Mouse (Mus musculus): ENCODE data around the gene Zfp646.
"Not testable (repeated sequence)": the region's sequence is repeated elsewhere in the genome, so short reads cannot be mapped to it uniquely, and the experiment has no call there.

The Zfp646 gene

DNA sequence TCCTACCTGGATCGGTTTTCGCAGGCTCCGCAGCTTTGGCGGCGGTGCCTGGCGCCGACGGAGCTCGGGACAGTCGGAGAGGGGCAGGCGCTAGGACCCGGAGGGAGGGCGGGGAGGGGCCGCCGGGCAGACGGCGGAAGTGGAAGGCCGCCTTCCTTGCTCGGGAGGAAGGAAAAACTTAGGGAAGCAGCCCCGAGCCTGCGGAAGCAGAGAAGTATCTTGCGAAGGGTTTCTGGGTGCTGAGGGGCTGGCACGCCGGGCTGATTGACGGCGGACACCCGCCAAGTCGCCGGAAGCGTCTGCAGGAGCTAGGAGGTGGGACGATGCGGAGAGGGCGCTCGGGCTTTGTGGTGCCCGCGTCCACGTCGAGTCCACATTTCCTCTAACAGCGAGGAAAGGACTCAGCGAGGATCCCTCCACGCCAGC, at the start of gene Zfp646:
TSS of gene Zfp646 (plus strand) at position 181 of the 426 bp plus-strand sequence.
- DNase-seq (ENCODE audit: extremely low read depth, insufficient read length, low spot score) = peak; percentile 92

DNA sequence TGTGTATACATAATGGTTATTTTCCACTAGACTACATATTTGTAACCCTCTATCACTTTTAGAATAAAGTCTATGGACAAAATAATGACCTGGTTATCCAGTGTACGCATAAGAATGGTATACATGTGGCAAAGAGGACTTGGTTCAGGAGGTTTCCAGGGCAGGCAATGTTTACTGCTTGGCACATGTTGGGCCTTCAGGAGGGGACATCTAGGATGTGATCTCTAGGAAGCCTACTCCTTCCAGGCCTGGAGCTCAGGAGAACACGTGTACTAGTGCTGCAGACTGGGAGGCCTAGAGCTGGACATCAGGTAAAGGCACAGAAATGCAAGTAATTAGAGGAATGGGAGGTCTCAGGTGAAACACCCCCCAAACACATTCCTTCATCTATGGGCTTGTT, 40.5 kb upstream of the Zfp646 start:
- DNase-seq (ENCODE audit: extremely low read depth, insufficient read length, low spot score) = no peak

DNA sequence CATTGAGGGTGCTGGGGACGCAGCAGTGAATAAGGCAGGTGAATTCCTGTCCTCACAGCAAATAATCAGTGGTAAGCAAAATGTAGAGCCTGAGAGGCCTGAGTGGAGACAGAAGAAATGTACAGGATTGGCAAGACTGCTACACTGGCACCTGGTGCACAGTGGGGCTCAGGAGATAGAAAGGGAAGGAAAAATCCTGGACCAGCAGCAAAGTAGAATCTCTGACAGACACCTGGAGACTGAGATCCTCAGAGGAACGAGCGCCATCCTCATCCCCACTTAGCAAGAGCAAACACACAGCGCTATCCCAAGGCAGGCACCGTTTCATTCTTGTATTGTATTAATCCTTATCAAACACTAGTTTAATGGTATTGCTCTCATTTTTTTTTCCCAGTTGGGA, 38.5 kb upstream of the Zfp646 start:
- no peak for DNase-seq (ENCODE audit: extremely low read depth, insufficient read length, low spot score)

DNA sequence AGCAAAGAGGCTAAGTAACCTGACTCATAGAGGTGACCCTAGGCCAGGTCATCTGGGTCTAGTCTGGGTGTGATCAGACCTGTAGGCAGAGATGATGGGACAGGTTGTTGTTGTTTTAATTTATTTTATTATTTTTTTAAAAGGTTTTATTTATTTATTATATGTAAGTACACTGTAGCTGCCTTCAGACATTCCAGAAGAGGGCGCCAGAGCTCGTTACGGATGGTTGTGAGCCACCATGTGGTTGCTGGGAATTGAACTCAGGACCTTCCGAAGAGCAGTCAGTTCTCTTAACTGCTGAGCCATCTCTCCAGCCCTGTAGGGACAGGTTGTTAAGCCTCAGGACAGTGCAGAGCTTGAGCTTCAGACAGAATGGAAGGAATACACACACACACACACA, 38.1 kb upstream of the Zfp646 start:
- not testable (repeated sequence) for DNase-seq (ENCODE audit: extremely low read depth, insufficient read length, low spot score)

DNA sequence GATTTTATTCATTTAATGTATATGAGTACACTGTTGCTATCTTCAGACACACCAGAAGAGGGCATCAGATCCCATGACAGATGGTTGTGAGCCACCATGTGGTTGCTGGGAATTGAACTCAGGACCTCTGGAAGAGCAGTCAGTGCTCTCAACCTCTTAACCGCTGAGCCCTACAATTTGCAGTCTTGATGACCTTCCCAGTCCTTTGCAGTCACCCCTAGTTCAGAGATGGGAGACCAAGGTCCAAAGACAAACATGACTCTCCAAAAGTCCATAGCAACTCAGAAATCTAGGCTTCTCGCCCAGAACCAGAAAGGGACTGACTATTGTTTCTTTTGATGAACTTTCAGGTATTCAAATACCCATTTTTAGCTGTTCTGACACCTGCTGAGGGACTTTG, 36.0 kb upstream of the Zfp646 start:
- DNase-seq (ENCODE audit: extremely low read depth, insufficient read length, low spot score) = not testable (repeated sequence)

DNA sequence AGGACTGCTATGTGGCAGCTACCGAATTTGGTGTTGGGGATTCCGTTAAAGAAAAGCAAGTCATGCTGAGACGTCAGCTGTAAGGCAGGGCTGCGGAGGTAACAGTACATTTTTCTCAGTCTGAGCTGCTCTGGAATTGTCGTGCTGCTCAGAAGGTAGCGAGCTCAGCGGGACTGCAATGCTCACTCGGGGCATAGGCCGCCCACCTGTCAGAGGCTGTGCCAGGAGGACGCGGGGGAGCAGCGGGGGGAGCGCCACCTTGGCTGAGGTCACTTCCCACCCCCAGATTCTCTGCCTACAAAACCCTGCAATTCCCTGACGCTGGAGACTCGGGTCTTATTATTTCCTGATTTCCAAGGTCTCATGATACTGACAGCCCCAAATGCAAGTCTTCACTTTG, 35.1 kb upstream of the Zfp646 start:
- DNase-seq (ENCODE audit: extremely low read depth, insufficient read length, low spot score) = no peak

DNA sequence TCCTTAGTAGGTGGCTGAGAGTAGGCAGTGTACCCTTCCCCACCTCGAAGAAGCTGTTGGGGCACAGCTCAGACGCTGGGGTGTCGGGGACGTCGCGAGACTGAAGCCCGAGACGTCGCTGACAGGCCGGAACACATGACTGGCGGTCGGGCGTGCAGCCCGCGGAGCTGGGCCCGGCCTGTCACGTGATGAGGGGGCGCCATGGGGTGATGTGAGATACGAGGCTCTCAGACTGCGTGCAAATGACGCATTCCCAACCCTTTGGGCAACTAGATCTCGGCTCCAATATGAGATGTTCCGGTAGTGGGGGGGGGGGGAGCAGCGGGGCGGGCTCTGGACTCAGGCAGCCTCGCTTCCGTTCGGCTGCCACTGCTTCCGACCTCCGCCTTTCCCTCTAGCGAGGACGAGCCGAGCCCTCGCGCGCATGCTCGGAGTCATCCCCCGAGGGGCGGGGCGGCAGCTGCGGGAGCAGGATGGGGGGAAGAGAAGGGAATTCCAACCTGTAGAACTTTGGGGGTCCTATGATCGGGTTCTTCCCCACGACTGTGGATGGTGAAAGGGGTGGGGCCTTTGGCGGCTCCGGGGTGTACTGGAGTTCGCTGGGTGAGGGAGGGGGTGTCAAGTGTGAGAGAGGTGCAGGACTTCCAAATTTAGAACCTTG, 34.6 kb upstream of the Zfp646 start:
- DNase-seq (ENCODE audit: extremely low read depth, insufficient read length, low spot score) = peak; percentile 94

DNA sequence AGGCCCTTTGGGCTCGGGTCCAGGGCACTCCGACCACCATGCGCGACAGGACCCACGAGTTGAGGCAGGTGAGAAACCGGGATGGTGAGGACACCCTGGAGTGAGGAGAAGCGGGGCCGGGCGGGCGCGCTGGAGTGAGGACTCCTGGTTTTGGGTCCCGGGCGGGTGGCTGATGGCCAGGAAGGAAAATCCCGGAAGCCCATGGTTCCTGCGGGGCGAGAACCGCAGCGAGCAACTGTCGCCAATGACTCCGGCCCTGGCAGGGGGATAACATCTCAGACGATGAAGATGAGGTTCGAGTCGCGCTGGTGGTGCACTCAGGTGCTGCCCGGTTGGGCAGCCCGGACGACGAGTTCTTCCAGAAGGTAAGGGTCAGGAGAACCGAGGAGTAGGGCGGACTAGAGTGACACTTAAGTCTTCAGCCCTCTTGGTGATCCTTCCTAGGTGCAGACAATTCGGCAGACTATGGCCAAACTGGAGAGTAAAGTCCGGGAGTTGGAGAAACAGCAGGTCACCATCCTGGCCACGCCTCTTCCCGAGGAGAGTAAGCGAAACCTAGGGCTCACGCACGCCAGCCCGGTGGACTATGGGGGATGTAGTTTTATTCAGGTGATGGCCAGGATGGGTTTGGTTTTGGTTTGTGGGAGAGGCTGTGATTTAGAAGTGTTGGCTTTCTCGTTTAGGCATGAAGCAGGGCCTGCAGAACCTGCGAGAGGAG, 33.9 kb upstream of the Zfp646 start:
- DNase-seq (ENCODE audit: extremely low read depth, insufficient read length, low spot score) = peak; percentile 66

DNA sequence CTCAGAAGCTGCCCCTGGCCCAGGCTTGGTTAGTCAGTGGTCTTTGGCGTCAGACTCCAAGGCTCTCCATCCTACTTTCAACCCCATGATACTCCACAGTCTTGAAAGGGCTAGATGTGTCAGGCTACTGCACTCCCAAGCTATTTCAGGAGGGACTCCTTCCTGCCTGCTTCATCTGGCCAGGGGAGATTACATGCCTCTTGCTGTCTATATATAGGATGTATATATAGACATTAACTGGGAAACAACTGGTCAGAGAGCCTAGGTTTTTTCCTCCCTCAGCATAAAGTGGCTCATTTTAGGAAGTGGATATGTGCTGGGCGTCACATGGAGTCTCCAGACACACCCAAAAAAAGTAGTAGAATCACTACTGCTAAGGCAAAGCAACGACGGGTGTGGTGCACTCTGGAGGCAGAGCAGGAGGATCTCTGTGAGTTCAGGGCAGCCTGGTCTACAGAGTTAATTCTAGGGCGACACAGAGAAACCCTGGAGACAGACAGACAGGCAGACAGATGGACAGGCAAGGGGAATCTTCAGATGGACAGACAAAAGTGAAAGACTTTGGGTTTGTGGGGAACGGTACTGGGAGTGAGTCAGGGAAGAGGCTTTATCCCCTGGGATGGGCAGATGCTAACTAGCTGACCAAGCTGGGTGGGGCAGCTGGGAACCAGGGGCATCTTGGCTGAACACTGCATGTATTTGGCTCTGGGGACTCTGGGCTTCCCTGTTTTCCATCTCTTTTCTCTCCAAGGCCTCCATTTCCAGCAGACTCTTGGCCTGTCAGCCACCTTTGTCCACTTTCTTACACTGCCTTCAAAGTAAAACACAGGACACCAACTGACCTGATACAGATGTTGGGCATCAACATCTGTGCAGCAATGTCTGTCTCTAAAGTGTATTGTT, 25.8 kb upstream of the Zfp646 start:
- DNase-seq (ENCODE audit: extremely low read depth, insufficient read length, low spot score) = peak; percentile 45

DNA sequence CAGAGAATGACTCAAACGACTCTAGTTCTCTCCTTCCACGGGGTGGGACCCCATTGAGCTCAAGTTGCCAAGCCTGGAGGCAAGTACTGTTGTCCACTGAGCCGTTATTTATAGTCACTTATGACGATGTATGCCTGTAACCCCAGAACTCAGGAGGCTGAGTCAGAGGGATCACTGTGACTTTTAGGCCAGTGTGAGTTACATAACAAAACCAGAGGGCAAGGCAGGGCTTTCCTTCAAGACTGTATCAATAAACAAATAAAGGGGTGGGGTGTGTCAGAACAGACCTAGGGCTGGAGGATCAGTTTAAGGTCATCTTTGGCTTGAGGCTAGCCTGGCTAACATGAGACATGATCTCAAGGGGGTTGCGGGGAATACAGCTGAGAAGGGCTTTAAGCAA, 25.1 kb upstream of the Zfp646 start:
- DNase-seq (ENCODE audit: extremely low read depth, insufficient read length, low spot score) = peak; percentile 49

DNA sequence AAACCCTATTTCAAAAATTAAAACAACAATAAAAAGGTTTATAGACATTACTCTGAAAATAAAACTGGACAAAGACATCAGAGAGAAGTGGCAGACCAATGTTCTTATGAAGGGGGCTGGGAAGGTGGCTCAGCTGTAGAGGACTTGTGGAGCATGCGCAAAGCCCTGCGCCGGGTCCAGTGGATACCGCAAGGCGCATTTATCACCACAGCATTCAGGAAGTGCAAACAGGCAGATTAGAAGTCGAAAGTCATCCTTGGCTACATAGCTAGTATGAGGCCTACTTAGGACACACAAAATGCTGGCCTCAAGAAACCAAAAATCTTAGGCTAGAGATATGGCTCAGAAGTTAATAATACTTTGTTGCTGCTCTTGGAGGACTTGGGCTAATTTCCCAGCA, 17.8 kb upstream of the Zfp646 start:
- DNase-seq (ENCODE audit: extremely low read depth, insufficient read length, low spot score) = no peak

DNA sequence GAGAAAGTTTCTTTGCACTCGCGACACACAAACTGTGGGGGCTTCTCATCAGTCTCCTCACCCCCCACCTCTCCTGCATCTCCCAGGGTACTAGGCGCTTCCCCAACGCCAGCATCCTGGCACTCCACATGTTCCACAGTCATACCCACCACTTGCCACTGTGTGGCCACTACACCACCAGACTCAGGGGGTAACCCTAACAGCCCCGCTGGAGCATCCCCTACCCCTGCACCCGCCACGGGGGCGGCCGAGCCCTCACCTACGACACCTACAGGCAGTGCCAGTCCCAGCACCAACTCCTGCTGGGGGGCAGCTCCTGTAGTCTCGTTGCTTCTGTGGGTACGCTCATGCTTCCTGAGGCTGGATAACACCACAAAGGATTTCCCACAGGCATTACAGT, 9.6 kb upstream of the Zfp646 start:
- DNase-seq (ENCODE audit: extremely low read depth, insufficient read length, low spot score) = no peak

DNA sequence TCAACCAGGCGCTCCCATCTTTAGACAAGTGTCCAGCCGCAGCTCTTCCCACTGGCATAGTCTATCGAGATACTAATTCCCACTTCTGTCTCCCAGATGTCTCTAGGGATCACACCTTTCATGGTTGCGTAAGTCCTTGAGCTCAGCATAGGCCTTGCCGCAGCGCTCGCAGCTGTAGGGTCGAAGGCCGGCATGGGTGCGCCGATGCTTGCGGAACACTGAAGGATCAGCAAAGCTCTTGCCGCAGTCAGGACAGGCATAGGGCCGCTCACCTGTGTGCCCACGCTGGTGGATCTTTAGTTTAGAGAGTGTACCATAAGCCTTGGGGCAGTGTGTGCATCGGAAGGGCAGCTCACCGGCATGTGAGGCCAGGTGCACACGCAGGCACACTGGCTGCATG, 8.4 kb upstream of the Zfp646 start:
- no peak for DNase-seq (ENCODE audit: extremely low read depth, insufficient read length, low spot score)

DNA sequence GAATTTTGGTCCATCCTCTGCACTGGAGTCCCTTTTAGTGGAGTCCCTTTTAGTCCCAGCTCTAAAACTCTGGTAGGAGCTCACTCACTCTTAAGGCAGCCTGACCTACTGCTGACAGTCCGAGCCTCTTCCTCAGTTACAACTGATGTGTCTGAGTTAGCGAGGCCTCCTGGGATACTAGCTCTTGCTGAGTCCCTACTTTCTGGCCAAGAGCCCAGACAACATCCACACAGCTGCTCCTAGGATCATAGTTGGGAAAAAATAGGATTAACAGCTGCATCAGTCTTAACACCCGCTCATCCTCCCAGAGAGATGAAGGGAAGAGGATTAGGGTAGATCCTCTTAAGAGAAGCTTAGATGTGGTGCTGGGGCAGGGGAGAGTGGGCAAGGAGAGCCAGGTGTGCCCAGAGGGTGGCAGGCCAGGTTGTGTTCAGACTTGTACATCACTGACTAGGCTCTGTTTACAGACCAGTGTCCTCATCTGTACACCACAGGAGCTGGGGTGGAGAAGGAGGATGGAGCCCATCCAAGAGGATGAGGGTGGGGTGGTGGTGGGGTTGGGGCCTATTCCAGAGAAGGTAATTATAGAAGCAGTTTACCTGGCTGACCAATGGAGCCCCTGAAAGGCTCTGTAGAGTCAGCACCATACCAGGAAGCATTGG, 6.7 kb upstream of the Zfp646 start:
- no peak for DNase-seq (ENCODE audit: extremely low read depth, insufficient read length, low spot score)

DNA sequence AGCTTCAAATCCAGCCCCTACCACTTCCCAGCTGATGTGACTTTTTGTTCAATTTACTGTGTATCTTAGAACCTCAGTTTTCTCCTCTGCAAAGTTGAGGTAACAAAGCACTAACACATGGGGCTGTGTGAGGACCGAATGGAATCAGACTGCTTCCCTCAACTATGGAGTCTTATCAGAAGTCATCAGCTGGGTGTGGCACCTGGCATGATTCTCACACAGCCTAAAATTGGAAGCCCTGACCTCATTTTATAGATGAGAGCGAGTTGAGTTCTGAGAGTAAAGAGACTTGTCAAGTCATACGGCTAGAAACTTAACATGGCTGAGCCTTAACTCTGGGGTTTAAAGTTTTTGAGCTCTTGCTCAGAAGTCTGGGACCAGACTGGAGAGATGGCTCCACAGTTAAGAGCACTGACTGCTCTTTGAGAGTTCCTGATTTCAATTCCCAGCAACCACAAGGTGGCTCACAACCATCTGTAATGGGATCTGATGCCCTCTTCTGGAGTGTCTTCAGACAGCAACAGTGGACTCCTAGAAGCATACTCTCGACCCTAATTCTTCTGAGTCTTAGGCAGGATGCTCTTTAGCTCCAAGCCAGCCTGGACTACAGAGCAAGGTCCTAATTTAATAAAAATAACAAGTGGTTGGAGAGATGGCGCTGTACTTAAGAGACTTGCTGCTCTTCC, 5.7 kb upstream of the Zfp646 start:
- no peak for DNase-seq (ENCODE audit: extremely low read depth, insufficient read length, low spot score)

DNA sequence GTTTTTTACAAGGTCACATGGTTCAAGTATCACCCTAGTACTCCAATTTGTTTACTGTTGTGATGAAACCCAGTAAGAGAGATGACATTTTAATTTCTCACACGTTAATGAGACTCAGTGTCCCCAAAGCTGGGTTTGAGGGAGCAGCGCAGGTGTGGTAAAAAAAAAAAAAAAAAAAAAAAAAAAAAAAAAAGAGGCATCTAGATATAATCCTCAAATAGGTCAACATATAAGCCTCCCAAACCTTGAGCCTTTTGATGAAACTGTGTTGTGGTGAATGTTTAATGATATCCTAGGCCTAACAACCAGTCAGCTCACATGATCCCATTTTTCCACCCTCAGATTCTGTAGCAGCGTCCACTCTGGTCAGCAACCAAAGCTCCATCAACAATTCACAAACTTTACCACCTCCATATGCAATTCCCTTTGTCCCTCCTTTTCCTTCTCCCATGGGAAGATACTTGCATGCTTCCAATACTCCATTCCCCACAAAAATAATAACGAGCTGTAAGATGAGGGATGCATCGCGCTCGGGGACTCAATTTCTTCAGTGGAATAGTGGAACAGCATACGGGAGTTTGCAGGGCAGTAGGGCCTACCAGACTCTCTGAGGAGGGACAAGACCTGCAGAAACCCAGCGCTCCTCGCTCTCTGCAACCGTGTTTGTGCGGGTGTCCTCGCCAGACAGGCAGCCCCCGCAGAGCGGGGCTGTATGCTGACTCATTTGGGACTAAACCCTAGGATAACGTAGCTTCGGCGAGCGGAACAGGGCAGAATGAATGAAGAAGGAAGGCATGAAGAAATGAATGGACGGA, 1.0 kb upstream of the Zfp646 start:
- no peak for DNase-seq (ENCODE audit: extremely low read depth, insufficient read length, low spot score)

DNA sequence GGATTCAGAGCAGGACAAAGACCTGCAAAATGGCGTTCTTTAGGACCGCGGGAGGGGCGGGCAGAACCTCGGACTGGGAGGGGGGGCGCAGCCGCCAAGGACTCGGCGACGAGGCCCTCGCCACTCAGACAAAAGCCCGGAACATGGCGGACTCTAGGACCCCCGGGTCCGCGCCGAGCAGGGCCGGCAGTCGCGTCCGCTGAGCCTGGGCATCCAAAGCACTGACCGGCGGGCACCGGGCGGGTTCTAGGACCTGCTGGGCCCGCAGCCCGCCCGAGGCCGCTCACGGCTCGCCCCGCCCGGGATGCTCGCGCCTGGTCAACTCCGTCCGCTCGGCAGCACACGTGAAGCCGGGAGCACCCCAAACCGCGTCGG, 407 bp upstream of the Zfp646 start:
- peak; percentile 92 for DNase-seq (ENCODE audit: extremely low read depth, insufficient read length, low spot score)

DNA sequence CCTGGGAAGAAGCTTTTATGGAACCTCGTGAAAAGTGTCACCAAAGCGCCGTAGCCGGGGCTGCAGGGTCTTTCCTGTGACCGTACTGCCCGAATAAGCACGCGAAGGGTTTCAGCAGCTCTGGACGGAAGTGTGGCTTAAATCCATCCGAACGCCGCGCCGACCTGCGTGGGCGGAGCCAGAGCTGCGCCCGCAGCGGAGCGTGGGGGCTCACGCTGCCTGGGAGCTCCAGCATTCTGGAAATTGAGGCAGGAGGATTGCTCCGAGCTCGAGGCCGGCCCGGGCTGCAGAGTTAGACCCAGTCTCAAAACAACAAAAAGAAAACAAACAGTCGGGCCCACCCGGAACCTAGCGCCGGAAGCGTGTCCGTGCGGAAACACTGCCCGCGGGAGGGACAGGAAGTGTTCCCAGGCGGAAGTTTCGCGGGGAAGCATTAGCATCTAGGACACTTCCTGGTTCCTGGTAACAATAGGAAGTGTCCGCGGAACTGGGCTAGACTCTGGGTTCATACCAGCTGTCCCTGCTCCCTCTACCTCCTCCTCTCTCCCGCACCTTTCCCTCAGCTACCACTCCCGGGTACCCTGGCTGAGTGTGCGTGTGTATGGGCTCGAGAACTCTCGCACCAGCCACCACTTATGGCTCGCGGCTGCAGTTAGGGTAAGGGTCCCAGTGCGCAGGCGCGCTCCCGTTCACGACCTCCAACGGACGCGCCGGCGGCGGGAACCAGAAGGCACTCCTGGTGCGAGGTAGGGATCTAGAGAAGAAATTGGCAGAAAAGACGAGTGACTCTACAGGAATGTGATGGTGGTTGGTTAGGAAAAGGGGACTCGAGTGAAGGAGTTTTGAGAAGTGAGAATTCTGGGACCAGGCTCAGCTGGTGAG, 687 bp downstream of the Zfp646 start, which contains the start of gene Zfp668:
TSS of gene Zfp668 (minus strand) at position 362 of the 882 bp plus-strand sequence.
- DNase-seq (ENCODE audit: extremely low read depth, insufficient read length, low spot score) = peak; percentile 93

Data from 3134 (cell line).